Mouse (Mus musculus) E14TG2a.4 (cell line): ENCODE measurements around the gene Lhcgr.

Source experiments
- CTCF ChIP-seq: conservative IDR thresholded peaks from 2 replicates; pipeline ENCODE4 v1.5.1; 2014; ENCODE audit warnings: low read length
- NANOG ChIP-seq: IDR thresholded peaks from 2 replicates; pipeline ENCODE4 v1.6.1; 2014; ENCODE audit warnings: borderline replicate concordance, low read length, mixed read lengths

DNA sequence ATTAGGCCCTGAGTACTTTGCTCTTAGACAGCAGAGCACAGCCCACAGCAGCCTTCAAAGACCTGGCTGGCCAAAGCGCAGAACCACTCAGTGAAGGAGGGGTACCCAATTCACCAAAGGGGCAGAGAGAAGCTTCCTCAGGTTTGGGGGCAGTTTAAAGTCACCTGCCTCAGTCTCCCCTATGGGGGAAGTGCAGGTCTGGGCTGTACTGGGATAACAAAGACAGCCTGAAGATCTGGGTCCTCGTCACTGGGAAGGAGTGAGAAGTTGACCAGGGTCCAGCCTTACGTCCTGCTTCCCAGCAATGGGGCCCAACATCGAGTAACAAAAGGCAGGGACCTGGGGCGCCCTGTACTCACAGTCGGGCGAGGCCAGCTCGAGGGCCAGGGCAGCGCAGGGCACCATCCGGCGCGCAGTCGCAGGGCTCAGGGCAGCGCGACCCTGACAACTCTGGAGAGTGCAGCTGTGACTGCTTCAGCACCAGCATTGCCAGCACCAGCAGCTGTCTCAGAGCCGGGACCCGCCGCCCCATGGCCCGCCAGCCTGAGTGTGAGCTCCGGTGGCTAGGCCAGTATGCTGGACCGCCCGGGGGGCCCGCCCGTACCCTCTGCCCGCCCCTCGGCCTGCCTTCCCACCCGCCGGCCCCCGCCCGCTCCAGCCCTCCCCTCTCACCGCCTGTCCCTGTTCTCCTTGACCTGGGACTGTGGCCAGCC, at the start of gene Lhcgr:
- TF ChIP-seq CTCF (no peak), NANOG (no peak)
